Mouse (Mus musculus): ENCODE data around the gene Morf4l1. TPM values are rescaled to one million over a fixed set of nuclear protein-coding genes. Genes with fewer than 3 reads are reported as not detected.

Morf4l1 gene
- 337 to 441 TPM (median 353 TPM) in 3 replicates for total RNA-seq (2017)

GRCm38 (mm10) chr9:90114567-90115307, at the start of gene Morf4l1:
Morf4l1 (minus strand) TSS chr9:90114774.
- peak; percentile 89 for ATAC-seq (replicated peaks; ENCODE audit: insufficient number of reproducible peaks, low FRiP score, low TSS enrichment, poor library complexity, severe bottlenecking)

DNA sequence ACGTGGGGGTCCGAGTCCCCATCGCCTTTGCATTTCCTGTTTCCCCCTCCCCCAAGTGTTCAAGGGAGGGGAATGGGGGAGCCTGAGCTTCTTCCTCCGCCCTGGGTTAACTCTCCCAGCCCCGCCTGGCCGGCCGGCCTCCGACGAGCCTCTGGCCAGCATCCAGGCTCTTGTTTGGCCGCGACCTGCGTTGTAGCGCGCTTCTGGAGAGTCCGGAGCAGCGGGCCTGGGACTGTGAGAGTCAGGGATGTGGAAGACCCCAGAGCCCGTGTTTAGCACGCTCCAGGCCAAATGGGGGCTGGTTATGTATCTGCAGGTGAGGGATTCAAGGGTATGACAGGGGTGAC, 49.1 kb upstream of the Morf4l1 start:
- no peak for ATAC-seq (replicated peaks; ENCODE audit: insufficient number of reproducible peaks, low FRiP score, low TSS enrichment, poor library complexity, severe bottlenecking)

DNA sequence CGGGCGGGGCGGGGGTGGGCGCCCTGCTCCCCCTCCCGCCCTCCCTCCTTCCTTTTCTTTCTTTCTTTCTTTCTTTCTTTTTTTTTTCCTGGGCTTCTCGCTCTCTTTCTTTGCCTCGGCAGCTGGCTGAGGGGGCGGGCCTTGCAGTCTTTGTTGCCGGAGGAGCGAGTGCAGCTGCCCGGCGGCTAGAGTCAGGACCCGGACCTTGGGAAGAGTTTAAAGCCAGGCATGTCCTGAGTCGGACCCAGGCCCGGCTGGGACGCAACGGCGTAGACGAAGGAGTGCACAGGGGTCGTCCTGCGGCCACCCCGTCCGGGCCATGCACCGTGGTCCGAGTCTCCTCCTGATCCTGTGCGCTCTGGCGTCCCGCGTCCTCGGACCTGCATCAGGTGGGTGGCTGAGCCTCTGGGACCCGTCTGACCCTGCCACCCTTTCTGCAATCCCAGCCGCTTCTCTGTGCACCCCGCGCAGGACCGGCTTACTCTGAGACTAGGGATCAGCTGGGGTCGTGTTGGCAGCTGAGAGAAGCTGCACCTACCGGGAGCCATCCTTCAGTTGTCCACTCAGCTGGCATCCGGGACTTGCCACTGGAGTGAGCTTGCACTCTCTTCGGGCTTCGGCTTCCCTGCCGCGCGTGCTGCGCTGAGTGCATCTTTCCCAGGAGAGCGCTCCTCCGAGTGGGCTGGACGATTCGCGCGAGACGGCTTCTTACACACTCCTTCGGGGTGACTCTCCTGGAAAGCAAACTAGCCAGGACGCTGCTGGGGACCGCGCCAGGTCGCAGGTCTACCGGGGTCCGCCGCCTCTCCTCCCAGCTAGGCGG, 48.6 kb upstream of the Morf4l1 start, which contains the start of gene Adamts7:
Adamts7 (plus strand) TSS at position 144 of the 823 bp plus-strand sequence.
- ATAC-seq (replicated peaks; ENCODE audit: insufficient number of reproducible peaks, low FRiP score, low TSS enrichment, poor library complexity, severe bottlenecking), result no peak; the same call in 1 of the 2 replicates

DNA sequence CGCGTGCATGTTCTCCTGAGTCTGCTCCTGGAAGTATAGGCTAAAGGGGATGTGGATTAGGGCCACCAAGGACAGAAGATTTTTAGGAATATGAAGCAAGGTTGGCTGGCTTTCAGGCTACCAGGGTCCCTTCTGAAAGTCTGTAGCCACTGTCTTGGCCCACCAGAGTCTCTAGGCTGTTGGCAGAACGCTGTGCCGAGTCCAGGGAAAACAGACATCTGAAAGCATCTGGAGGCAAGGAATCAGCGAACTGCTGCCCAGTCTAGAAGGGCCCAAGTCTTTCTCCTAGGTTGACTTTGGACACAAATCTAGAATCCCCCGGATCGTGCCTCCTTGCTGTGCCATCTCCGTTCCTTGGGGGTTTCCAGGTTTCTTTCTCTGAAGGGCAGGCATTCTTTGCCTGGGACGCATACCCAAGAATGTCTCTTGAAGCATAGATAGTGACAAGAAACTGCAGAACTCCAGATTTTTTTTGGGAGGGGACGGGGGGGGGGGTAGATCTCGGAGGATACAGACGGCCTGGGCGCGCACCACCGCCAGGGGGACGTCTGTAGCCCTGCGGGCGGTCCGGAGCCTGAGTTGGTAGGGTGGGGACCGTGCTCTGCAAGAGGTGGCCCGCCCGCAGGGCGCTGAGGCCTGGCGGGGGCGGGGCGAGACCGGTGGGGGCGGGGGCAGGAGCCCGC, 47.8 kb upstream of the Morf4l1 start:
- ATAC-seq (replicated peaks; ENCODE audit: insufficient number of reproducible peaks, low FRiP score, low TSS enrichment, poor library complexity, severe bottlenecking), result no peak

DNA sequence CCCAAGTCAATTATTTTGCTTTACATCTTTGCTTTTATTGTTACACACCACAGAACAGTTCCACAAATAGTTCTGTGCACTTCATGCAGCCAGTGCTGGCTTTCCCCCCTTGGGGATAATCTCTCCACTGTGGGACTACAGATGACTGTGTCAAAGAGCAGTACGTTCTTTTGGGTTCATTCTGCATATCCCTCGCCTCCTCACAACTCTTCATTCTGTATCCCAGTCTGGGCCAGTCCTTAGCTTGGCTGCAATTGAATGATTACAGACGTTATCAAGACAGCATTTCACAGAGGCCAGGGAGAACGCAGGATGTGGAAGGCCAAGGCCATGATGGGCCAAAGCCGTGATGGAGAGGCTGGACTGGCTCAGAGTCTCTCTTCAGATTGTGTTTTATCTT, 32.3 kb upstream of the Morf4l1 start:
- ATAC-seq (replicated peaks; ENCODE audit: insufficient number of reproducible peaks, low FRiP score, low TSS enrichment, poor library complexity, severe bottlenecking), result no peak

GRCm38 (mm10) chr9:90145788-90146187, 31.2 kb upstream of the Morf4l1 start:
- ATAC-seq (replicated peaks; ENCODE audit: insufficient number of reproducible peaks, low FRiP score, low TSS enrichment, poor library complexity, severe bottlenecking), result no peak

GRCm38 (mm10) chr9:90136678-90136965, 22.0 kb upstream of the Morf4l1 start:
- no peak for ATAC-seq (replicated peaks; ENCODE audit: insufficient number of reproducible peaks, low FRiP score, low TSS enrichment, poor library complexity, severe bottlenecking)

DNA sequence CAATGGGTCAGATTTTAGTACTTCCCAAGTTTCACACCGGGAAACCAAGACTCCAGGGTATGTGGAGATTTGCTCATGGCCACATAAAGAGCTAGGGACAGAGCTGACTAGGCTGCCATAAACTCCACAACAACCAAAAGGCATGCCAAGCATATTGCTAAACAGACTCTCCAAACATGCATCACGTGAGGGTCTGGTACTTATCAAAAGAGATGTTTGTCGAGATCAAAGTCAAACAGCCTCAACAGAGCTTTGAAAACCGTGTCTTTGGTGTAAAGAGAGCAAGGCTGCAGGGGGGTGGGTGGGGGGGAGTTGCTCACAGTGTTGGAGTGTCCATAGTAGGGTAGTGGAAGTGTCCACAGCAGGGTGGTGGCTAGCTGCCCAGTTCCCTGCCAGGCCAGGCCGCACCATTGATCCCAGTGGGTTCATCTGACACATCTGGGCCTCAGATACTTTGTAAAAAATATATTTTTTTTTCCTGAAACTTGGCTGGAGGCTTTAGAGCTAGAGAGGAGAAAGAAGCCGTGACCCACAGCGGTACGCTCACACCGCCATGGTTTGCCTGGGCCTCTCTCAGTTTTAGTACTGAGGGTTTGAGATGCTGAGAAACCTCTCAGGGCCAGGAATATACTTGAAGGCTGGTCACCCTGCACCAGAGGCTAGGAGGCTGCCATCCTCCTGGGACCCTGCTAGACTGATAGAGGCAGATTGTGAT, 21.5 kb upstream of the Morf4l1 start:
- no peak for ATAC-seq (replicated peaks; ENCODE audit: insufficient number of reproducible peaks, low FRiP score, low TSS enrichment, poor library complexity, severe bottlenecking)

DNA sequence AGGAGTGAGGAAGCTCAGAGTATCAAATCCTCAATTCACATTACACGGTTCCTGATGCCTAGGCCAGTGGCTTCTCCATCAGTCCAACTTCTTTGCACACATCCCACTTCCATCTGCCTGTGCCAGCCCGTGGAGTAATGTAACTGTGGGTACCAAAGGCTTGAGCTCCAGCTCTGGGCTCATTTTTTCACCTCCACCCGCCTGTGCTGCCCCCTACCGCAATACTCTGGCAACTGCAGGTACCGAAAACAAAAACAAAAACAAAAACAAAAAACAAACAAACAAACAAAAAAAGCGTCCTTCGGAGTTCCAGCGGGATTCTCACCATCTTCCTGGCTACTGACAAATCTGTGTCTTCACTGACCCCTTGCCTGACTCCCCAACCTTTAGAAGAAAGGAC, 20.9 kb upstream of the Morf4l1 start:
- no peak for ATAC-seq (replicated peaks; ENCODE audit: insufficient number of reproducible peaks, low FRiP score, low TSS enrichment, poor library complexity, severe bottlenecking)

DNA sequence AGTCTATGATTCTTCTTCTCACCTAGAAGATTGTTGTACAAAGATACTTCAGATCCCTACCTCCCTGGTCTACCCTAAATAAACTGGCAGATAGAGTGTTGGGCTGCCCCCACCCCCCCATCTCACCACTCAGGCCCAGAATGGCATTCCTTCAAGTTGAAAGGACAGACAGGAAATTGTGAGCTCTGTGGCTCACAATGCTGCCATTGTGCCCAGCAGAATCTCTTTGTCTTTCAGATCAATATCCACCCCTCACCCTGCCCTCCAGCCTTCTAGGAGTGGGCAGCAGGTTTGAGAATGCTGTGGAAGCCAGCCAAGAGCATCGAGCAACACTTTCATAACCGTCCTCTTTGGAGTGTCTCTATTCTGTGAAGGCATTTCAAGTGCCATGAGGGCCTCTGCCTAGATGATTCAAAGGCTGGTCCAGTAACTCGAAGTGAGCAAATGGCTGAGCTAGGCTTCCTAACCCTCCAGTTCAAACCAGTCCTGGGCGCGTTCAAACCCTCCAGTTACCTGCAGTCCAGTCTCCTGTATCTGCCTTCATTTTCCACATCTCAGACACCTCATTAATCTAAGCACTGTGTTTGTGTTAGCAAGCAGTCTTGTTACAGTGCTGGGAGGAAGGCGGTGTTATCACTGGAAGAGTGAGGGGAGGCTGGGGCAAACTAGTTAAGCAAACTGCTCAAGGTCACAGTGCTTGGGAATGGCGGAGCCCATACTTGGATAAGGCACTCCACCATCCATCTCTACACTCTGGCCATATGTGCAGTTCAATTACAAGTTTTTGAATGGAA, 19.2 kb upstream of the Morf4l1 start:
- ATAC-seq (replicated peaks; ENCODE audit: insufficient number of reproducible peaks, low FRiP score, low TSS enrichment, poor library complexity, severe bottlenecking), result no peak

- ATAC-seq (replicated peaks; ENCODE audit: insufficient number of reproducible peaks, low FRiP score, low TSS enrichment, poor library complexity, severe bottlenecking), result no peak
Observed at GRCm38 (mm10) chr9:90128636-90129201, 14.1 kb upstream of the Morf4l1 start.

GRCm38 (mm10) chr9:90127146-90127545, 12.6 kb upstream of the Morf4l1 start:
- ATAC-seq (replicated peaks; ENCODE audit: insufficient number of reproducible peaks, low FRiP score, low TSS enrichment, poor library complexity, severe bottlenecking), result no peak

- ATAC-seq (replicated peaks; ENCODE audit: insufficient number of reproducible peaks, low FRiP score, low TSS enrichment, poor library complexity, severe bottlenecking), result peak; percentile 64
Observed at GRCm38 (mm10) chr9:90126260-90127010, 11.9 kb upstream of the Morf4l1 start.

- ATAC-seq (replicated peaks; ENCODE audit: insufficient number of reproducible peaks, low FRiP score, low TSS enrichment, poor library complexity, severe bottlenecking), result no peak
Observed at GRCm38 (mm10) chr9:90125416-90126099, 11.0 kb upstream of the Morf4l1 start.

GRCm38 (mm10) chr9:90124873-90125245, 10.3 kb upstream of the Morf4l1 start:
- no peak for ATAC-seq (replicated peaks; ENCODE audit: insufficient number of reproducible peaks, low FRiP score, low TSS enrichment, poor library complexity, severe bottlenecking)

DNA sequence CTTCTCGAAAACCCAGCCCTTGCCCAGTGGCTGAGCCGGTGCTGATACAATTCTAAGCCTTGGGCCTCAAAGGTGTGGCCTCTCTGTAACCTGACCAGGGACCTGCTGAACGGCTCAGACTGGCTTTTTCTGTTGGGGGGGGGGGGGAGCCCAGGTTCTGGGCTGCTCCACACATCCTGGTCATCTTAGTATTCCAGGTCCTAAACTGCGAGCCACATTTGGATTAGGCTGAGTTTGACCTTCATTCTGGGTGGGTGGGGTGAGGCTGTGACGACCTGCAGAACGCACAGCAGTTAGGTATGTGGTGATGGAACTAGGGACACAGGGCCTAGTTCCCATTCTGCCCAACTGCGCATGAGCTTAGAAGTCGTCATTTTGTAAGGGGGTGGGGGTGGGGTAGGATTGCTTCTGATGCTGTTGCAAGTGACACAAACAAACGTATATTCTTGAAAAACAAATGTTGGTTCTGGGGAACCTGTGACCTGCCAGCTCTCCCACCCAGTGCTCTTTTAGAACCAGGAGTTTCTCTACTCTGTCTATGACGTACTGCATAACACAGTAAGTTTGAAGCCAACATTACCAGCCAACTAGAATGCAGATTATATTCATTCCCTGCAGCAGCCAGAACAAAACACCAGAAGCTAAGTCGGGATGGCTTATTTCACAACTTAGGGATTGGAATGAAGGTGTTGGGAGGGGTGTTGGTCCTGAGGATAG, 9.7 kb upstream of the Morf4l1 start:
- ATAC-seq (replicated peaks; ENCODE audit: insufficient number of reproducible peaks, low FRiP score, low TSS enrichment, poor library complexity, severe bottlenecking), result no peak
